Mouse (Mus musculus) neural tube, embryonic 15.5 days (tissue): ENCODE results near the gene Kcnrg. TPM values are rescaled to one million over a fixed set of nuclear protein-coding genes. Genes with fewer than 3 reads are reported as not detected.
A peak's percentile ranks its signal among the peaks of the same experiment; 100 is the strongest.
"Not testable (repeated sequence)": the region's sequence is repeated elsewhere in the genome, so short reads cannot be mapped to it uniquely, and the experiment has no call there.

Experiments used
- ATAC-seq: fragments of 200-750 bp; cut with Nextera tagmentation; 2 replicates; pipeline ENCODE4 v1.8.0; 2017; ENCODE audit warnings: mild to moderate bottlenecking, moderate TSS enrichment, moderate library complexity; ENCODE audit not compliant: low FRiP score
- H3K27ac ChIP-seq: fragments of 300-500 bp; sonication (generic); replicated peaks from 2 replicates; pipeline ENCODE4 v1.5.1; 2015; ENCODE audit warnings: mild to moderate bottlenecking, inconsistent platforms
- H3K27me3 ChIP-seq: fragments of 300-500 bp; sonication (generic); replicated peaks from 2 replicates; pipeline ENCODE4 v1.6.1; 2015; ENCODE audit warnings: inconsistent platforms
- H3K36me3 ChIP-seq: fragments of 300-500 bp; sonication (generic); 2 replicates; pipeline ENCODE4 v1.6.1; 2015; ENCODE audit warnings: inconsistent platforms
- H3K4me1 ChIP-seq: fragments of 300-500 bp; sonication (generic); 2 replicates; pipeline ENCODE4 v1.6.1; 2015; ENCODE audit warnings: inconsistent platforms
- H3K4me2 ChIP-seq: fragments of 300-500 bp; sonication (generic); 2 replicates; pipeline ENCODE4 v1.6.1; 2015; ENCODE audit warnings: inconsistent platforms, mild to moderate bottlenecking, moderate library complexity
- H3K4me3 ChIP-seq: fragments of 300-500 bp; sonication (generic); replicated peaks from 2 replicates; pipeline ENCODE4 v1.5.1; 2015; ENCODE audit warnings: mild to moderate bottlenecking, inconsistent platforms
- H3K9ac ChIP-seq: fragments of 300-500 bp; sonication (generic); replicated peaks from 2 replicates; pipeline ENCODE4 v1.6.1; 2015; ENCODE audit warnings: mild to moderate bottlenecking, inconsistent platforms
- H3K9me3 ChIP-seq: fragments of 300-500 bp; sonication (generic); replicated peaks from 2 replicates; pipeline ENCODE4 v1.6.1; 2016; ENCODE audit warnings: inconsistent platforms
- WGBS: fragments of 180-500 bp; shearing (Covaris S2); methylation state at CpG from one replicate; pipeline ENCODE4 v1.1.7; 2015; ENCODE audit warnings: mixed read lengths; 5-methylcytosine and 5-hydroxymethylcytosine counted together
- polyA plus RNA-seq: library from polyadenylated mRNA; unstranded; fragments of >200 nt; fragmentation: Nextera tagmentation; extraction: Ambion mirVana; gene quantifications from 2 replicates; pipeline ENCODE4 v1.2.1, GENCODE M21; 2015

Gene Kcnrg
- polyA plus RNA-seq = 2.1 and 2.2 TPM in 2 replicates

DNA sequence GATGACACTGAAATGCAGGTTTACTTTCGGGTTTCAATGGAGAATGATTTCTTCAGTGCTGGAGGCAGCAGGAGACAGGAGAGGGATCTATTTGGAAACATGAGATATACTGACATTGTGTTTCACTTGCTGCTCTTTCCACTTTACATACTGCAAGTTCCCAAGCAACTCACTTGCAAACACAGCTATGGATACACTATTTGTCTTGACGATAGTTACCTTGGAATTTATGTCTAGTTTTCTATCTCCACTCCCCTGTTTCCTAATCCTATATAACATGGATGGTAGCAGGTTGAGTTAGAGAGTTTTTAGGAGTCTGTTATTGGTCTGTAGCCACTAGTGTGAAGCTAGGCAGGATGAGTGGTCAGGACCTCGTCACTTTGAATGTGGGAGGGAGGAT lies at the start of gene Kcnrg:
Gene Kcnrg (plus strand): TSS at position 301 of the 400 bp plus-strand sequence.
- Histone ChIP-seq H3K27ac (no peak within 1 kb of the TSS), H3K27me3 (no peaks in the 10 kb centered on the region), H3K4me3 (no peak within 1 kb of the TSS), H3K9ac (no peak within 1 kb of the TSS), H3K9me3 (no peaks in the 10 kb centered on the region), H3K4me2 (no peak within 1 kb of the TSS), H3K36me3 (peaks cover 40% of the 10 kb centered on the region), H3K4me1 (0 out of 2 replicates have a peak, but pooled peaks cover 7% of the 10 kb centered on the region)
- ATAC-seq = no peak
- 86% methylated on average over 3 of the region's 3 CpGs for WGBS

- no peak overlapping the region for H3K27ac ChIP-seq
- H3K4me2 ChIP-seq = no peak overlapping the region
- ATAC-seq = no peak
- 93% methylated on average over 6 of the region's 6 CpGs for WGBS
- H3K4me1 ChIP-seq = peaks cover 10% of the 10 kb centered on the region
- no peaks in the 10 kb centered on the region for H3K36me3 ChIP-seq
- H3K4me3 ChIP-seq = no peak overlapping the region
- no peaks in the 10 kb centered on the region for H3K27me3 ChIP-seq
- no peak overlapping the region for H3K9ac ChIP-seq
- H3K9me3 ChIP-seq = no peaks in the 10 kb centered on the region; the same call in 1 of the 2 replicates
These were observed 48.4 kb upstream of the Kcnrg start for GRCm38 (mm10) chr14:61558901-61559300.

- Histone ChIP-seq H3K9me3 (no peaks in the 10 kb centered on the region; the same call in 1 of the 2 replicates), H3K4me2 (no peak overlapping the region), H3K4me1 (peaks cover 10% of the 10 kb centered on the region), H3K27me3 (no peaks in the 10 kb centered on the region), H3K36me3 (no peaks in the 10 kb centered on the region), H3K9ac (no peak overlapping the region), H3K4me3 (no peak overlapping the region), H3K27ac (no peak overlapping the region)
- WGBS = 82% methylated on average over 3 of the region's 3 CpGs
- ATAC-seq = no peak
These were observed 47.4 kb upstream of the Kcnrg start for GRCm38 (mm10) chr14:61559856-61560255.

DNA sequence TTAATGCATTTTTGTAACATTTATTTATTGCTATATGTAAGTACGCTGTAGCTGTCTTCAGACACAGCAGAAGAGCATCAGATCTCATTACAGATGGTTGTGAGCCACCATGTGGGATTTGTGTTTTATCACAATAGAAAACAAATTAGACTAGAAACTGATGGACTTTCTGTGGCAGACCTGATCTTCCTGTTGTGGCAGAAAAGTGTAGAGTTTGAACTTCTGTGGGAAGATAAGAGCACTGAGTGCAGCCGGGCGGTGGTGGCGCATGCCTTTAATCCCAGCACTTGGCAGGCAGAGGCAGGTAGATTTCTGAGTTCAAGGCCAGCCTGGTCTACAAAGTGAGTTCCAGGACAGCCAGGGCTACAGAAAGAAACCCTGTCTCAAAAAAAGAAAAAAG lies 41.0 kb upstream of the Kcnrg start:
- H3K4me3 ChIP-seq, H3K27ac ChIP-seq, H3K4me2 ChIP-seq, H3K36me3 ChIP-seq, ATAC-seq, H3K4me1 ChIP-seq, H3K27me3 ChIP-seq, H3K9me3 ChIP-seq, H3K9ac ChIP-seq: not testable (repeated sequence)
- 94% methylated on average over 4 of the region's 4 CpGs for WGBS

DNA sequence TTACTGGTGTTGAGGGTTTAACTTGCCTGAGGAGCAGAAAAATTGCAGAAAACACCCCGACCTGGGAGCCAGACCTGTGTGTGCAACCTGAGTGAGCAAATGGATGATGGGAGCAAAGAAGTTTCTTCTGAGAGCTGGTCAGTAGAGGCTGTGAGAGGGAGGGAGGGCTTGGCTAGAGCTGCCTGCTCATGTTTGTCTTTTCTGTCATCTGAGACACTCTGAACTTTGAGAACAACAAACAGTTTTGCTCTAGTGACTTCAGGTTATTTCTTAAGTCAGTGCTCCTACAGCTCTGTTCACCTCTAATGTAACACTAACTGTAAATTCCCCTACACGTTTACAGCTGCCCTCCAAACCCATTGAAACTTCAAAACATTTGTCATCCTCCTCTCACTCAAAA lies 37.9 kb upstream of the Kcnrg start:
- Histone ChIP-seq H3K27ac (no peak overlapping the region), H3K9ac (no peak overlapping the region), H3K36me3 (no peaks in the 10 kb centered on the region), H3K4me3 (no peak overlapping the region), H3K27me3 (no peaks in the 10 kb centered on the region), H3K4me1 (no peaks in the 10 kb centered on the region), H3K4me2 (no peak overlapping the region), H3K9me3 (no peaks in the 10 kb centered on the region)
- 79% methylated on average over 2 of the region's 2 CpGs for WGBS
- ATAC-seq = no peak

DNA sequence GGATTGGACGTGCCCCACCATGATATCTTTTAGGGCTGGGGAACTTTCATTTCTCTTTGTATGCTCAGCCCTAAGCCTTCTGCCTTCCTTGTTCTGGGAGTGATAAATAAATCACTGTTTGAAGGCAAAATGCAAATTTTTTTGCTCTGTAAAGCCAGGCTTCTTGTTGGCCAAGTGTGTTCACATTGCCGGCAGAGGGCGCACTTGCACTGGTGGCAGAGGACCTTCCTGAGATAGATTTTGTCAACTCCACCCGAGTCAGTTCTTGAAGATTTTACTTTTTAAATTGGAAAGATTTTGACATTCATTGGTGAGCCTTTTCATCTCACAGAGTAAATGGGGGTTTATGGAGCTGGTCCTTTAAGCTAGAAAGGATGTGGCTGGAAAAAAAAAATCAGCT lies 35.9 kb upstream of the Kcnrg start:
- Histone ChIP-seq H3K4me1 (no peaks in the 10 kb centered on the region), H3K4me3 (no peak overlapping the region), H3K27ac (no peak overlapping the region), H3K27me3 (no peaks in the 10 kb centered on the region), H3K36me3 (no peaks in the 10 kb centered on the region), H3K4me2 (0 out of 2 replicates have a peak overlapping the region, but pooled peaks have one; percentile 27), H3K9ac (no peak overlapping the region), H3K9me3 (no peaks in the 10 kb centered on the region)
- ATAC-seq = no peak
- 6% methylated on average over 4 of the region's 4 CpGs for WGBS

GRCm38 (mm10) chr14:61572131-61572530 lies 35.1 kb upstream of the Kcnrg start:
- 59% methylated on average over 2 of the region's 2 CpGs for WGBS
- H3K4me1 ChIP-seq = no peaks in the 10 kb centered on the region
- ATAC-seq = no peak
- H3K9me3 ChIP-seq = no peaks in the 10 kb centered on the region
- no peaks in the 10 kb centered on the region for H3K27me3 ChIP-seq
- H3K27ac ChIP-seq = no peak overlapping the region
- H3K4me3 ChIP-seq = no peak overlapping the region
- H3K9ac ChIP-seq = no peak overlapping the region
- no peaks in the 10 kb centered on the region for H3K36me3 ChIP-seq
- H3K4me2 ChIP-seq = no peak overlapping the region

DNA sequence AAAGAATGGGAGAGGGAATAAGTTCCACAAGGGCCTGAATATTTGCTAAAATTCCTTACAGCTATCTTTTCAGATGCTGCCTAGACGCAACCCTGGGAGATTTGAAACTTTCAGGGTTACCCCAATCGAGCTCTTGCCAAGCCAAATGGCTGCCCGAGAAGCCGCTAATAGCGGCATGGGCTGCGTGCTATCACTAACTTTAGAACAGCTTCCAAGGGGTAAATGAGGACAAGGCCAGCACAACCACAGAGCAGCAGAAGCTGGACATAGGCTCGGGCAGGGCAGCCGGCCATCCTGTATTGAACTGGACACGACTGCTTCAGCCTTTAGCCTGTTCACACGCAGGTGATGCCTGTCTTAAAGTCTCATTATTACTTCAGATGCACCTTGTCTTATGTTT lies 32.2 kb upstream of the Kcnrg start:
- no peak for ATAC-seq
- no peak overlapping the region for H3K4me2 ChIP-seq
- no peaks in the 10 kb centered on the region for H3K36me3 ChIP-seq
- no peak overlapping the region for H3K4me3 ChIP-seq
- H3K9me3 ChIP-seq = no peaks in the 10 kb centered on the region
- no peak overlapping the region for H3K27ac ChIP-seq
- H3K27me3 ChIP-seq = no peaks in the 10 kb centered on the region
- 92% methylated on average over 10 of the region's 10 CpGs for WGBS
- H3K9ac ChIP-seq = no peak overlapping the region
- H3K4me1 ChIP-seq = no peaks in the 10 kb centered on the region

- no peak overlapping the region for H3K4me2 ChIP-seq
- no peak overlapping the region for H3K27ac ChIP-seq
- no peak for ATAC-seq
- H3K36me3 ChIP-seq = no peaks in the 10 kb centered on the region
- 85% methylated on average over 8 of the region's 8 CpGs for WGBS
- no peaks in the 10 kb centered on the region for H3K4me1 ChIP-seq
- no peak overlapping the region for H3K9ac ChIP-seq
- H3K9me3 ChIP-seq = no peaks in the 10 kb centered on the region
- H3K27me3 ChIP-seq = no peaks in the 10 kb centered on the region
- no peak overlapping the region for H3K4me3 ChIP-seq
These were observed 31.3 kb upstream of the Kcnrg start for GRCm38 (mm10) chr14:61575941-61576340.

GRCm38 (mm10) chr14:61589288-61590065 lies 17.8 kb upstream of the Kcnrg start:
- Histone ChIP-seq H3K4me3 (no peak overlapping the region), H3K9ac (no peak overlapping the region), H3K4me2 (no peak overlapping the region), H3K27ac (no peak overlapping the region), H3K27me3 (no peaks in the 10 kb centered on the region), H3K4me1 (no peaks in the 10 kb centered on the region), H3K9me3 (no peaks in the 10 kb centered on the region), H3K36me3 (no peaks in the 10 kb centered on the region)
- no peak for ATAC-seq
- WGBS = 88% methylated on average over 4 of the region's 4 CpGs

- Histone ChIP-seq H3K27me3 (no peaks in the 10 kb centered on the region), H3K9ac (no peak overlapping the region), H3K9me3 (no peaks in the 10 kb centered on the region), H3K27ac (no peak overlapping the region), H3K4me2 (no peak overlapping the region), H3K4me1 (peaks cover 20% of the 10 kb centered on the region), H3K4me3 (no peak overlapping the region), H3K36me3 (no peaks in the 10 kb centered on the region)
- 92% methylated on average over 9 of the region's 9 CpGs for WGBS
- no peak for ATAC-seq
These were observed 10.4 kb upstream of the Kcnrg start for GRCm38 (mm10) chr14:61596719-61597426.

- WGBS = 50% methylated on average over 5 of the region's 5 CpGs
- H3K36me3 ChIP-seq = no peaks in the 10 kb centered on the region
These were observed 9.3 kb upstream of the Kcnrg start, which contains the start of gene Trim13 for GRCm38 (mm10) chr14:61597968-61598367. Gene Trim13 (plus strand): TSS chr14:61598247.

More at GRCm38 (mm10) chr14:61597968-61598367, 9.3 kb upstream of the Kcnrg start, which contains the start of gene Trim13:
- H3K27ac ChIP-seq = peak within 1 kb of the TSS; percentile 84; the same call in 1 of the 2 replicates
- H3K9ac ChIP-seq = peak within 1 kb of the TSS; percentile 93; the same call in 1 of the 2 replicates
- no peaks in the 10 kb centered on the region for H3K27me3 ChIP-seq
- peak within 1 kb of the TSS; percentile 64 for H3K4me2 ChIP-seq
- no peak for ATAC-seq
- H3K9me3 ChIP-seq = no peaks in the 10 kb centered on the region
- H3K4me1 ChIP-seq = peaks cover 22% of the 10 kb centered on the region
- peak within 1 kb of the TSS; percentile 81 for H3K4me3 ChIP-seq
